Mouse (Mus musculus) forebrain, embryonic 13.5 days (tissue): ENCODE measurements around the gene Wfdc15a. TPM values are rescaled to one million over a fixed set of nuclear protein-coding genes. Genes with fewer than 3 reads are reported as not detected.
"Not testable (repeated sequence)": the region's sequence is repeated elsewhere in the genome, so short reads cannot be mapped to it uniquely, and the experiment has no call there.

Experiments
- ATAC-seq: fragments of 200-750 bp; cut with Nextera tagmentation; 2 replicates; pipeline ENCODE4 v1.8.0; 2017
- H3K27ac ChIP-seq: fragments of 300-500 bp; sonication (generic); 2 replicates; pipeline ENCODE4 v1.5.1; 2015; ENCODE audit warnings: inconsistent platforms, mild to moderate bottlenecking, moderate library complexity
- H3K27me3 ChIP-seq: fragments of 300-500 bp; sonication (generic); 2 replicates; pipeline ENCODE4 v1.6.1; 2015; ENCODE audit warnings: mild to moderate bottlenecking, inconsistent platforms
- H3K36me3 ChIP-seq: fragments of 300-500 bp; sonication (generic); 2 replicates; pipeline ENCODE4 v1.6.1; 2015; ENCODE audit warnings: mild to moderate bottlenecking, inconsistent platforms; ENCODE audit not compliant: poor library complexity, severe bottlenecking
- H3K4me1 ChIP-seq: fragments of 300-500 bp; sonication (generic); 2 replicates; pipeline ENCODE4 v1.6.1; 2015; ENCODE audit warnings: inconsistent platforms
- H3K4me2 ChIP-seq: fragments of 300-500 bp; sonication (generic); 2 replicates; pipeline ENCODE4 v1.6.1; 2015; ENCODE audit warnings: inconsistent platforms, mild to moderate bottlenecking, moderate library complexity
- H3K4me3 ChIP-seq: fragments of 300-500 bp; sonication (generic); 2 replicates; pipeline ENCODE4 v1.5.1; 2015; ENCODE audit warnings: mild to moderate bottlenecking, inconsistent platforms
- H3K9ac ChIP-seq: fragments of 300-500 bp; sonication (generic); 2 replicates; pipeline ENCODE4 v1.6.1; 2015; ENCODE audit warnings: mild to moderate bottlenecking, inconsistent platforms
- H3K9me3 ChIP-seq: fragments of 300-500 bp; sonication (generic); replicated peaks from 2 replicates; pipeline ENCODE4 v1.6.1; 2016; ENCODE audit warnings: inconsistent platforms
- WGBS: fragments of 180-500 bp; shearing (Covaris S2); methylation state at CpG from one replicate; pipeline ENCODE4 v1.1.7; 2015; 5-methylcytosine and 5-hydroxymethylcytosine counted together
- polyA plus RNA-seq: library from polyadenylated mRNA; unstranded; fragments of >200 nt; fragmentation: Nextera tagmentation; extraction: Ambion mirVana; gene quantifications from 2 replicates; pipeline ENCODE4 v1.2.1, GENCODE M21; 2015

The Wfdc15a gene
- not detected in 2 replicates for polyA plus RNA-seq

DNA sequence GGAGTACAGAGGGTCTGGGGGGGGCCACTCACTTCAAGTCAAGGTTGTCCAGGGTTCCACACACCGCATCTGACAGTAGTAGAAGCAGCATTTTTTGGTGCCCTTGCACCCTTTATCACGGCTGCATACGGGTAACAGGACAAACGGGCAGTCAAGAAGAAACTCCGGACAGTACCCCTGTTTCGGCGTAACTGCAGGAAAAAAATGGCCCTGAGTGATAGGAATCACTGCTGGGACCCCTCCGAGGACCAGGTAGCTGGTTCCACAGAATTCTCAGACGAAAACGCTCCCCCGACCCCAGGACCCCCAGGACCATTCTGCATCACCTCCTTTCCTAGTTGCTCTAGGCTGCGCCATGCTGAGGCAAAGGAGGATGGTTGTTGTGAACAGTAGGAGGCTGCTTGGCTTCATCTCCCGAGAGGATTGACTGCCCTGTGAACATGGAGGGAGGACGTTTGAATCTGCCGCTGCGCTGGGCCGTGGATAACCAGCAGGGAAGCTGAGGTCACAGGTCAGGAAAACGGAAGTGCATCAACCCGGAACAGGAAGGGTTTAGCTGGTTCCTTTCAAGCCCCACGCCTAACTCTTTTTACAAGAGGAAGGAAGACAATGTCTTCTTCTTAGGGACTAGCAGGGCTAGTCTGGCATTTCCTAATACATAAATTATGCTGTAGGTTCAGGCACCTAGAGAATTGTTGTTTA lies at the start of gene Wfdc15a:
TSS of gene Wfdc15a (minus strand) at position 505 of the 702 bp plus-strand sequence.
- no peak within 1 kb of the TSS for H3K27ac ChIP-seq
- no peak for ATAC-seq
- H3K9ac ChIP-seq, result no peak within 1 kb of the TSS
- no peaks in the 10 kb centered on the region for H3K9me3 ChIP-seq
- no peaks in the 10 kb centered on the region for H3K4me1 ChIP-seq
- no peak within 1 kb of the TSS for H3K4me3 ChIP-seq
- 82% methylated on average over 20 of the region's 20 CpGs for WGBS
- no peak within 1 kb of the TSS for H3K4me2 ChIP-seq
- H3K27me3 ChIP-seq, result no peaks in the 10 kb centered on the region
- no peaks in the 10 kb centered on the region for H3K36me3 ChIP-seq

DNA sequence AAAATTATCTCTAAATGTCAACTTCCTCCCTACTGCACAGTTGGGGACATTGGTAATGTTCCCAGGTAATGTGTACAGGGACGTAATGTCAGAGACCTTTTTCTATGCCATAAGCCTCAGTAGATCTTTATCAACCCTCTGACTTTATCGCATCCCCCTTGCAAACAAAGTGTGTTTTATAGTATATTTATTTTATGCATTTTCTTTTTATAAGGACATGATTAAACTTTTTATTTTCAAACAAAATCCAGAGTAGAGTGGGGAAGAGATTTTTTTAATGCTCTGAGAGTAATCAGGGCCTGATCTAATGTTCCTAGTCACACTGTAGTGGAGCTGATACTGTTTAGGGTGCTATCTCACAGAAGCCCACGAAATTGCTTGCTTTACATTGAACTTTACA lies 38.4 kb upstream of the Wfdc15a start, which contains the start of gene Svs2:
TSS of gene Svs2 (minus strand) at position 101 of the 400 bp plus-strand sequence.
- Histone ChIP-seq H3K9me3 (no peaks in the 10 kb centered on the region), H3K4me1 (no peaks in the 10 kb centered on the region), H3K27ac (no peak within 1 kb of the TSS), H3K27me3 (no peaks in the 10 kb centered on the region), H3K9ac (no peak within 1 kb of the TSS), H3K4me3 (no peak within 1 kb of the TSS), H3K4me2 (no peak within 1 kb of the TSS), H3K36me3 (no peaks in the 10 kb centered on the region)
- 90% methylated on average over 3 of the region's 3 CpGs for WGBS
- no peak for ATAC-seq

DNA sequence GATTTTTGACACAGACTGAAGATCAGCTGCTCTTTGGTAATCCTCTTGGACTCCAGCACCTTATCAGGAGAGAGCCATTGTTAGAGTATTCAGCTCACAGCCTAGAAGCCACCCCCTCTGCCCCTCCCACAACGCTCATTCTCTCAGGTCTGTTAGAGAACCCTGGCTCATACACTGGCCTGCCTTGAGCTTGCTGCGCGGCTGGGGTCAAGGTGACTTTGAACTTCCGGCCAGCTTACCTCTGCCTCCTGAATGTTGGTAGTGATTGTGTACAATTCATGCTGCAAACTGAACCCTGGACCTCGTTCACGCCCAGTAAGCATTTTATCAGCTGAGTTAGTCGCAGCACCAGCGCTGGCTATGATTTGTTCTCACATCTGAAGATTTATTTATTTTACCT lies 32.7 kb upstream of the Wfdc15a start:
- Histone ChIP-seq H3K27me3 (no peaks in the 10 kb centered on the region), H3K4me2 (no peak overlapping the region), H3K9ac (no peak overlapping the region), H3K4me3 (no peak overlapping the region), H3K36me3 (no peaks in the 10 kb centered on the region), H3K9me3 (no peaks in the 10 kb centered on the region), H3K4me1 (no peaks in the 10 kb centered on the region), H3K27ac (no peak overlapping the region)
- 89% methylated on average over 8 of the region's 8 CpGs for WGBS
- no peak for ATAC-seq

DNA sequence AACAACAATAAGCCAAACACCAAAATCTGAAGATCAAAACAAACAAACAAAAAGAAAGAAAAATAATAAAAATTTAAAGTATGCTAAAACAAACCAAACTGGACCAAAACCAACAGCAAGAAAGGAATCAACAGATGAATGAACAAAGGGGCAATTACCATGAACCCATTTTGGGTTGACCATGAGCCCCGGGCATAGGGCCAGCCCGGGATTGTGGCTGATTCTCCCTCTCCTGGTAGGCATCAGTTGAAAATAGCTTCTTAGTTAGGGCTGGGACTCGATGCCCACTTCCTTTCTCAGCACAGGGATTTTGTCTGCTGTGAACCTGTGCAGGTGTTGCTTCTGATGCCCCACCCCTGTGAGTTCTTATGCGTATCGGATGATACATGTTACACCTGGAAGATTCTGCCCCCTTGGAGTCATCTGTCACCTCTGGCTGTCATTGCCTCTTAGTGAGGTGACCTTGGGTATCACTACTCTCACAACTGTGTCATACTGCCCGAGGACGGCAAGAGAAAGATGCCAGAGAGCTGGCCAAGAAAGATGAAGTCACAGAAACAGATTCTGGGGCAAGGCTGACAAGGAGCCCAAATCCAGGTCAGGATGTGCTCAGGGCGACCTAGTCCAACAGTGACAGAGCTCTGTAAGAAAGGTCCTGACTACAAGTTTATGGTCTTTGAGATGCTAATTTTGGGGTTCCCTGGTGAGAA lies 28.6 kb upstream of the Wfdc15a start:
- Histone ChIP-seq H3K36me3 (no peaks in the 10 kb centered on the region), H3K4me2 (no peak overlapping the region), H3K27me3 (no peaks in the 10 kb centered on the region), H3K27ac (no peak overlapping the region), H3K9ac (no peak overlapping the region), H3K9me3 (no peaks in the 10 kb centered on the region), H3K4me3 (no peak overlapping the region), H3K4me1 (no peaks in the 10 kb centered on the region)
- no peak for ATAC-seq
- 90% methylated on average over 8 of the region's 8 CpGs for WGBS

DNA sequence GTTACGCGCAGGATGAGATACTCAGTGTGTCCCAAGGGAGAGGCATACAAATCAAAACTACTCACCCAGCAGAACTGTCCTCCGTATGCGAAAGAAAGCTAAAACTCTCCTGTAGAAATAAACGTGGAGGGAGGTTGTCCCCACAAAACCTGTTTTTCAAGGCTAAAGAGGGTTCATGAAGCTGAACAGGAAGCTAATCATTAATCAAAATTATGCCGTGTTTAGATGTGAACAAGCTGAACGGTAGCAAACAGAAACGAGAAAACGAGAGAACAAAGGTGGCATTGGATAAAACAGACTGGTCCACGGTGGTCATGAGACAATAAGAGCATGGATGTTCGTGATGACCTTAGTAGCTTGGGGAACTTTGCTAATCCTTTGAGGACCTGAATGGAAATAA lies 21.6 kb upstream of the Wfdc15a start, which contains the start of gene Wfdc15b:
TSS of gene Wfdc15b (minus strand) at position 139 of the 400 bp plus-strand sequence.
- H3K4me3 ChIP-seq, result no peak within 1 kb of the TSS
- WGBS, result 88% methylated on average over 11 of the region's 11 CpGs

DNA sequence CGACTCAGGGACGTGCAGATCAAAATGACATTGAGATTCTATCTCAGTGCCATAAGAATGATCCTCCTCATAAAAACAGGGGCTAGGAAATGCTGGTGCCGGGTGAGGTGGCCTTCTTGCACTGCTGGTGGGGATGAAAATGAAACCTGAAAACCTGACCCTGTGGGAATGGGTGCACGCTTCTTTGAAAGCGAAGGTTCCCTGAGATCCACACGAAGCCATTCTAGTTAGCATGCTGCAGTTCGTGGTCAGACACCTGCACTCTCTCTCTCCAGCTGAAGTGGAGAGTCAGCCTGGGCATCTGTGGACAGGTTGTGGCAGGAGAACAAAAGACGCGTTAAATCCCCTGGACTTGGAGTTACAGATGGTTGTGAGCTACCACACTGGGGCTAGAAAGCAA lies 19.4 kb upstream of the Wfdc15a start:
- Histone ChIP-seq H3K4me3 (no peak overlapping the region), H3K4me1 (no peaks in the 10 kb centered on the region), H3K9ac (no peak overlapping the region), H3K36me3 (no peaks in the 10 kb centered on the region), H3K27me3 (no peaks in the 10 kb centered on the region), H3K9me3 (no peaks in the 10 kb centered on the region), H3K27ac (no peak overlapping the region), H3K4me2 (no peak overlapping the region)
- no peak for ATAC-seq
- 88% methylated on average over 9 of the region's 9 CpGs for WGBS

More for the DNA sequence above, 21.6 kb upstream of the Wfdc15a start, which contains the start of gene Wfdc15b:
- Histone ChIP-seq H3K9me3 (no peaks in the 10 kb centered on the region), H3K4me1 (no peaks in the 10 kb centered on the region), H3K4me2 (no peak within 1 kb of the TSS), H3K36me3 (no peaks in the 10 kb centered on the region), H3K27ac (no peak within 1 kb of the TSS), H3K27me3 (no peaks in the 10 kb centered on the region), H3K9ac (no peak within 1 kb of the TSS)
- no peak for ATAC-seq

DNA sequence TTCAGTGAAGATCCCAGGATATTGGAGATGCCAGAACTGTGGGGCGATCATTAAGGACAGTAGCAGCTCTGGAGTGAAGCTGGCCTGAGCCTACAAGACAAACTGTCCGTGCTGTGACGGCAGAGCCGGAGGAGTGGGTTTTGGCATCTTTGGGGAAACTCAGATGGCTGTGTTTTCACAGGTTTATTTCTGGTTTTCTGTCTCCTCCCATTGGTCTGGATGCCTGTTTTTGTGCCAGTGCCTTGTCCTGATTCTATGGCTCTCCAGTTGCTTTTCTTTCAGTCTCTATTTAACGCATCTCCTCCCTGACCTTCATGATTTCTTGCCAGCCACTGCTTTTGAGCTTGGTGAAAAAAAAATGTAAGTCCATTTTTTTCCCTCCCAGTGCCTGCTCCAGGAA lies 12.8 kb upstream of the Wfdc15a start:
- Histone ChIP-seq H3K9me3 (no peaks in the 10 kb centered on the region), H3K4me1 (no peaks in the 10 kb centered on the region), H3K4me2 (no peak overlapping the region), H3K9ac (no peak overlapping the region), H3K27ac (no peak overlapping the region), H3K4me3 (no peak overlapping the region), H3K36me3 (no peaks in the 10 kb centered on the region), H3K27me3 (no peaks in the 10 kb centered on the region)
- no peak for ATAC-seq
- 81% methylated on average over 5 of the region's 5 CpGs for WGBS

DNA sequence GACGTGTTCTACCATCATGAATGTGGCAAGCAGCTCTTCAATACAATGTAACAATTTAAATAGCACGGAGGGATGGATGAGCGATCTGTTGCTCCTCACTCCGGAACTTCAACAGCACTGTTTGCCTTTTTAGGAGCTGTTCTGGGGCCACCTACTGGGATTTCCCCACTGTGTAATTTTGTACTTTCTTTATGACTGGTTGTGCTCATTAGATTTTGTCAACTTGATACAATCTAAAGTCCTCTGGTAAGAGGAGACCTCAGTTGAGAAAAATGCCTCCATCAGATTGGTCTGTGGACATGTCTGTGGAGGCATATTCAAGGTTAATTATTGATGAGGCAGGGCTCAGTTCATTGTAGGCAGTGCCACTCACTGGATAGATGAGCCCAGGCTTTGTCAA lies 11.0 kb upstream of the Wfdc15a start:
- no peak for ATAC-seq
- no peaks in the 10 kb centered on the region for H3K36me3 ChIP-seq
- no peaks in the 10 kb centered on the region for H3K9me3 ChIP-seq
- H3K4me3 ChIP-seq, result no peak overlapping the region
- no peak overlapping the region for H3K27ac ChIP-seq
- 95% methylated on average over 4 of the region's 4 CpGs for WGBS
- H3K4me2 ChIP-seq, result no peak overlapping the region
- H3K4me1 ChIP-seq, result no peaks in the 10 kb centered on the region
- H3K9ac ChIP-seq, result no peak overlapping the region
- H3K27me3 ChIP-seq, result no peaks in the 10 kb centered on the region

DNA sequence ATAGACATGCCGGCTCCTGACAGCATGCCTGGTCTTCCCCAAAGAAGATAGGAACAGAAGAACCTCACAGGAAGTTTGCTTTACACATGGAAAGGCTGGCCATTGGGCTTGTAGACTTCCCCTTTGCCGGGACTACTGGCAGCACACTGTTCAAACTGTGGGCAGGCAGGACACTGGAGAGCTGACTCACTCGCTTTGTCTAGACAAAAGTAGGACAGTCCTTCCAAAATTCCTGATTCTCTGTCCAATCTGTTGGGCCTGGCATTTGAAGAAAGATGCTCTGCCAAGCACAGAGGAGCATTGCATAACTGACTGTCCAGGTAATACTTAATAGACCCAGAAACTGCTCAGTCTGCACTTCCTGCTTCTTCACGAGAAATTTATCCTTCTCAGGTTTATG lies 6.7 kb upstream of the Wfdc15a start:
- no peak overlapping the region for H3K9ac ChIP-seq
- no peak overlapping the region for H3K4me3 ChIP-seq
- no peak overlapping the region for H3K27ac ChIP-seq
- H3K36me3 ChIP-seq, result no peaks in the 10 kb centered on the region
- WGBS, result 86% methylated on average over 4 of the region's 4 CpGs
- H3K4me2 ChIP-seq, result no peak overlapping the region
- no peaks in the 10 kb centered on the region for H3K4me1 ChIP-seq
- no peak for ATAC-seq
- no peaks in the 10 kb centered on the region for H3K27me3 ChIP-seq
- no peaks in the 10 kb centered on the region for H3K9me3 ChIP-seq

DNA sequence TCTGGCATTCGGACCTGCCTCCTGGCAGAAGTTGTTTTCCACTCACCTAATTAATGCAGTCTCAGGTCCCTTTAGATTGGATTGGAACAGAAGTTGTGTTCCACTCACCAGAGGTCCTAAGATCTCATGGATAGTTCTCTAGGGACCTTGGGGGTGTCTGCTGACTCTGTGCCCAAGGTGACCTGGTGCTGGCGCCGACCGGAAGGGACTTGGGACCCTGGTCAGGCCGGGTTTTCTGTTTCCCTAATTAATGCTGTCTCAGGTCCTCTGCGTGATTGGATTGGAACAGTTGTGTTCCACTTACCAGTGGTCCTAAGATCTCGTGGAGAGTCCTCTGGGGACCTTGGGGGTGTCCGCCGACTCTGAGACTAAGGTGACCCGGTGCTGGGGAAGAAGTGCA lies 6.1 kb upstream of the Wfdc15a start:
- WGBS, result 91% methylated on average over 10 of the region's 10 CpGs
- H3K9ac ChIP-seq, H3K36me3 ChIP-seq, H3K27ac ChIP-seq, H3K4me3 ChIP-seq, H3K9me3 ChIP-seq, H3K4me2 ChIP-seq, H3K27me3 ChIP-seq, ATAC-seq, H3K4me1 ChIP-seq: not testable (repeated sequence)

DNA sequence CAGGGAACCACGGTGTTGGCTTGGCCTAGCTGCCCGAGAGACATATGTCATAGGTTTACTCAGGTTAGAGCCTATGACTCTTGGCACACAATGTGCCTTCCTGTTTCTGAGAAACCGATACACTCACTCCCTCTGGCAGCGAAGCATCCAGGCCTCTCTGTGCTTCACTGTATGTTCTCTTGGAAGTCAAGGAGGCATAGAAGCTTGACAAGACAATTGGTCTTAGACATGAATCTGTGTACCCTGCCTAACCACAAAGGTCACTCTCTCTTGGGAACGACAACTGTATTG lies 3.3 kb downstream of the Wfdc15a start:
- ATAC-seq, result no peak
- H3K9me3 ChIP-seq, result no peaks in the 10 kb centered on the region
- no peak overlapping the region for H3K27ac ChIP-seq
- no peak overlapping the region for H3K4me2 ChIP-seq
- no peaks in the 10 kb centered on the region for H3K4me1 ChIP-seq
- no peaks in the 10 kb centered on the region for H3K27me3 ChIP-seq
- 86% methylated on average over 5 of the region's 5 CpGs for WGBS
- no peak overlapping the region for H3K4me3 ChIP-seq
- H3K36me3 ChIP-seq, result no peaks in the 10 kb centered on the region
- H3K9ac ChIP-seq, result no peak overlapping the region

DNA sequence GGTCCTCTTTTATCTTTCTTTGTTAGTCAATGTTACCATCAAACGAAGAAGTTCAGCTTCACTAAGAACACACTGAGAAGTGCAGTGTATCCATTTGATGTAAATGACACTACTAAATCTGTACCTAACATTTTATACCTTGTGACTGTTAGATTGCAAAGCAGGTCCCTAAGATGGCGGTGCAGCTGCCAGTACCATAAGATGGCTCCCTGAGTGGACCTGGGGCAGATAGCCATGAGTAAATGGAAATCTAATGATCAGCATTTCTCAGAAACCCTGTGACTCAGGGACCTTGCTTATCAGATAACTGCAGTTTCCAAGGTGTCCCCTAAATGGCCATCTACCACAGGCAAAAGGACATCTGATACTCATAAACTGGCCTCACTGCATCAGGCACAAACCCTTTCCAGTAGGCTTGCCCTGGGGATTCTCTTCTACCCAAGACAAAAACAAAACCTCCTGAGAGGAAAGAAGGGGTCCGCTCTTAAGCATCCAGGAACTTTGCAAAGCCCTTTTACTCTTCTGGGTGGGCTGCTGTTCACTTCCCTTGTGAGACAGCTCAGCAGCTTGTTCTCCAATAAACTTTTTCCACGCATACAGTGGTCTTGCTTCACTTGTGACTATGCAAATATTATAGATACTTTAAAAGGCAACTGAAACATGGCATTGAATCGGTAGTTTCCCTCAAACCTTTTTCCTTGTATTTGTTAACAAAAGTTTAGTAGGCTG lies 3.8 kb downstream of the Wfdc15a start:
- no peak overlapping the region for H3K27ac ChIP-seq
- H3K27me3 ChIP-seq, result no peaks in the 10 kb centered on the region
- ATAC-seq, result no peak
- H3K4me3 ChIP-seq, result no peak overlapping the region
- no peaks in the 10 kb centered on the region for H3K4me1 ChIP-seq
- H3K36me3 ChIP-seq, result no peaks in the 10 kb centered on the region
- WGBS, result 90% methylated on average over 5 of the region's 5 CpGs
- H3K9me3 ChIP-seq, result no peaks in the 10 kb centered on the region
- H3K4me2 ChIP-seq, result no peak overlapping the region
- no peak overlapping the region for H3K9ac ChIP-seq
